Mouse (Mus musculus): ENCODE measurements at regions not wholly inside any gene's neighbourhood (a gene's known extent, or its start where the extent isn't known, plus 50 kb on each side); places are given as distances from the start of the nearest gene placed in this dataset.

DNA sequence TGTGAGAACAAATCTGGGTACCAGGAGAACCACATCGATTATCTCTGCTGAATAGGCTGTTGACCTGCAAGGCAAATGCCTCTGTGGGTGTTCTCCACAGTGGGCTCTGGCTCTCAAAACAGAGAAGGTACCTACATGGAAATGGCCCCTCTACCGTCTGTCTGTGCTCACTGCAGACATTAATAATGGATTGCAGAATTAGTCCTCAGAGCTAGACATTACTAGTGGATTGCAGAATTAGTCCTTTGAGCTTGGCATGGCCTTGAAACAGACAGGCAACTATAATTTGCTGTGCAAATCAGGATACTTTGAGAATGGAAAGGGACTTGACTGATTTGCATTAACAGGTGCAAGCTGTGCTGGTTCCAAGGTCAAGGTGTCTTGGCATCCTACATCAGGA, 77.3 kb upstream of the Gm26897 start:
- no peak for DNase-seq (ENCODE audit: low spot score in 2 of 2)

DNA sequence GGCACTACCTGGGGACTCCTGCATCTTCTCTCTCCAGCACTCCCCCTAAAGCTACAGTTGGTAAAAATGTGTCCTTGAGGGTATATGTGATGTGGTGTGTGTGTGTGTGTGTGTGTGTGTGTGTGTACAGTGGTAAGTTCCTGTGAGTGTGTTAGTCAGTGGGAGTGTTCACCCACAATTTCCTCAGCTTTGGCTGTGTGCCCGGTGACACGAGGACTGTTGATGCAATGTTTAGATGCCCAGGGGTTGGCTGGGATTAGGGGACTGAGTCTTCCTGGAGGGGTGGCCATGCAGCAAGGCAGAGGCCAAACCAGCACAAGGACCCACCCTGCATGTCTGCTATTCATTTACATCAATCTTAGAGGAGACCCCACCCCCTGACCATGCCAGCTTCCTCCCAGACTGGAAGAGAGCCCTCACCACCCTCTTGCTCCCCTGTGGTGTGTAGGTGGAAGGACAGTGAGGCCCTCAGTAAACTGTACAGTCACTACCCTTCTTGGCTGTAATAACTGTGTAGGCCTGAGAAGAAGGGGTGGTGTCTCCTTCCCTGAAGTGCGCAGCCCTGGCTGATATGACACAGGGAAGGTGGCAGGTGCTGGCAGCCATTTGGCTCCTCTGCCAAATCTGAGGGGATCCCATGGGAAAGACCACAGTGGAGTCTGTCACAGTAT, 75.8 kb upstream of the Gm26897 start:
- no peak for DNase-seq (ENCODE audit: low spot score in 2 of 2)

- DNase-seq (ENCODE audit: low spot score in 2 of 2), result no peak
These were observed 74.5 kb upstream of the Gm26897 start for GRCm38 (mm10) chr5:111659229-111659628.

GRCm38 (mm10) chr5:111660447-111660846, 73.3 kb upstream of the Gm26897 start:
- no peak for DNase-seq (ENCODE audit: low spot score in 2 of 2)

GRCm38 (mm10) chr5:111660968-111661367, 72.8 kb upstream of the Gm26897 start:
- DNase-seq (ENCODE audit: low spot score in 2 of 2), result no peak

- DNase-seq (ENCODE audit: low spot score in 2 of 2), result no peak
These were observed 71.8 kb upstream of the Gm26897 start for GRCm38 (mm10) chr5:111661971-111662370.

DNA sequence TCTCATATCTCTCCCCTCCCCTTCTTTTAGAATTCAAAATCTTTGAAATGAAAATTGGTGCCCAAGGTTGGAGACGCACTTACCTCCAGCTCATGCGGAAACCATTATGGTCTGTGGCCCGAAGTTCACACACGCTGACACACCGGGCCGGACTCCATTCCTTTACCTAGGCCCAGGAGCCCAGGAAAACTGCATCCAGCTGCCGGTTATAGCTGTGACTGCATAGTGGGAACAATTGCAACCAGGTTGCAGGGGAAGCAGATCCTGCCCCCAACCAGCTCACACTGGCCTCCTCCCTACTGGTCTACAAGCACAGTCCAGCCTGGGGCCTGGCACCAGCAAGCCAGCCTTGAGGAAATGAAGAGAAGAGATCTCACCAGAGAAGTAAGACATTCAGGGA, 69.9 kb upstream of the Gm26897 start:
- no peak for DNase-seq (ENCODE audit: low spot score in 2 of 2)

DNA sequence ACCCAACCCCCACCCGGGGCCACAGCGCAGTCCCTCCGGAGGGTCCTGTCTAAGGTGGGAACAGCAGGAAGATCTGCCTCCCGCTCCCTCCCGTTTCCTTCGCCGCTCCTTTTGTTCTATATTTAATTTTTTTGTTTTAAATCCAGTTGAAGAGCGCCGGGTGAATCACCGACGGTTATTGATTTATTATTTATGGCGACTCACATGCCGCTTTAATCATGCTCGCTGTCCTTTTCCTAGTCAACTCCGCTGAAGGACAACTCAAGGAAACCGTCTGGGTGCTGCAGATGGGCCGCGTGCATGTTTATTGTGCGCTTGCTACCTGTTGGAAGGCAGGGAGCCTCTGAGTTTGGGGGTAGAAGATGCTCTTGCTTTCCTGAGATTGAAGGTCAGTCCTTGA, 68.3 kb upstream of the Gm26897 start:
- DNase-seq (ENCODE audit: low spot score in 2 of 2), result no peak

DNA sequence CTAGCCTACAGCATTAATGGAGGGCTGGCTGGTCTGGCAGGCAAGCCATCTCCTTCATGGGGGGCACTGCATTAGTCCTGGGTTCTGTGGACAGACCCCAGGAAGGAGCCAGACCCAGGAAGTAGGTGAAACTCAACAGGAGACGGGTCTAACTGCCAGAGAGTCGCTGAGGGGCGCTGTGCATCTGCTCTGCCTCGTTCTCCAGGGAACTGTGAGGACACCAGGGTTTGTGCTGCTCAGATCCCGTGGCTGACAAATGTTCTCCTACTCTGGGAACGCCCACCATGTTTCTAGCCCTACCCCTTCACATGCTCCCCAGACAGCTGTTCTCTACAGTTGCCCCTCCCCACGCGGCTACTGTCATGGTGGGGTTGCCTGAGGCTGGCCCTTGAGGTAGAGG, 67.7 kb upstream of the Gm26897 start:
- no peak for DNase-seq (ENCODE audit: low spot score in 2 of 2)

GRCm38 (mm10) chr5:111667901-111668300, 65.8 kb upstream of the Gm26897 start:
- no peak for DNase-seq (ENCODE audit: low spot score in 2 of 2)

GRCm38 (mm10) chr5:111669139-111669538, 64.6 kb upstream of the Gm26897 start:
- no peak for DNase-seq (ENCODE audit: low spot score in 2 of 2)

GRCm38 (mm10) chr5:111671762-111672161, 62.0 kb upstream of the Gm26897 start:
- no peak for DNase-seq (ENCODE audit: low spot score in 2 of 2)

GRCm38 (mm10) chr5:111674976-111675672, 58.6 kb upstream of the Gm26897 start:
- DNase-seq (ENCODE audit: low spot score in 2 of 2), result no peak

DNA sequence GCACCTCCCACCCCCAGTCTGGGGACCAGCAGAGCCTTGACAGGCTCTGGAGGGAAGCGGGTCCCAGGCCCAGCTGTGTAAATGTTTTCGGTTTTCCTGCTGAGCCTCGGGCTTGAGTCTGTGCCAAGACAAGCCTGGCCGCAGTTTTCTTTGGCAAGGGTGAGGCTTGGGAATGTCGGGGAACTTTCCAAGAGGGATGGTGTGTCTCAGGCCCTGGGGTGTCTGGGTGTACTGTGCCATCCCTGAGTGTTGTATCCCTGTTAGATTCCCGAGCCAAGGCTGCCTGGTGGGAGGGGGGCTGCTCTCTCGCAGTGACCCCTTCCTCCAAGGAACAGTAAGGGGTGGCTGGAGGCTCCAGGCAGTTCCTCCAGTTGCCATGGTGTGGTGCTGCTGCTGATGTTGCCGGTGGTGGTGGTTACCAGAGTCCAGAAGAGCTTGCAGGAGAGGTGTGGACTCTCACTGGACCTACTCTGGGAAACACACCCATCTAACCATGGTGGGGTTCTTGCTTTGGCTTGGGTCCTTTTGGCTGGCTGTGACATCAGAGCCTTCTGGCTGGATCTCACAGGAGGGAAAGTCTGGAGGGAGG, 58.0 kb upstream of the Gm26897 start:
- DNase-seq (ENCODE audit: low spot score in 2 of 2), result no peak

- no peak for DNase-seq (ENCODE audit: low spot score in 2 of 2)
These were observed 55.8 kb upstream of the Gm26897 start for GRCm38 (mm10) chr5:111677847-111678311.

DNA sequence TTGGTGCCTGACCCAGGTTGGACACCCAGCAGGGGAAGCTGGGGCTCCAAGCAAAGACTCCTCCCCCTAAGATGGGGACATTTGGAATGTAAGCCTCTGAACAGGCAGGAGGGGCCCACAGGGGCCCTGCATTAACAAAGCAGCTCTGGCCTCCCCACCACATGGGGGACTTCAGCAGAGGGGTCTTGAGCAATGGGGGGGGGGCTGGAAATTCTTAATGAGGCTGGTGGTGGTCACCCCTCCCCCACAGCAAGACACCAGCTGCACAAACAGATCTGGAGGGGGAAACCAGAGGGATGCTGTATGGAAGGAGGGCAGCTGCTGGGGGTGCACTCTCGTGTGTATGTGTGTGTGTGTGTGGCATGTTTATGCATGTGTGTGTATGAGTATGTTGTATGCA, 55.2 kb upstream of the Gm26897 start:
- DNase-seq (ENCODE audit: low spot score in 2 of 2), result no peak

DNA sequence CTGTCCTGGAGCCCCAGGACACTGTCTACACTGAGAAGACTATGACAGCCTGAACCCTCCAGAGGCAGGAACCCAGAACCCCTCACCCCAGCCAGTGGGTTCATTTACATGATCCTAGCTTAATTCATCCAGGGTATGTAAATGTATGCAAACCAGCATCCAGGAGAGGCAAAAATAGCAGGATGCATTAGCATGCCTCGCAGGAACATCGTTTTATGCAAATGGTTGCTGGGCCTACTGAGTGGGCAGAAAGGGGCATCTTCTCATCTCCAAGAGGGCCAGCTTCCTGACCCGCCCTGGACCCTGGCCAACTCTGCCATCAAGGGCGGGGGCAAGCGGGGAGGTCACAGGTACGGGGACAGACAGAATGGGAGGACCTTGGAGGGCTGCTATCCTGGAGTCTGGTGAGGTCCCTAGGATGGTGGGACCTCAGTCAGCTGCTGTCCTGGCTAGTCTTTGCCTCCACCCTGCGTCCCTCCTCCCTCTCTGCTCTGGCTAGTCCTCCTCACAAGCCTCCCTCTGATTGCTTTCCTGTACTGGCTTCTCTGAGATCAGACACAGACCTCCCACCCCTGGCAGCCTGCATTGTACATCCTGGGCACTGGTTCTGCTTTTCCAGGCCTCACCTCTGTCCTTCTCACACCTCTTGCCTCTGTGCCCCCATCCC, 52.2 kb upstream of the Gm26897 start:
- DNase-seq (ENCODE audit: low spot score in 2 of 2), result no peak

DNA sequence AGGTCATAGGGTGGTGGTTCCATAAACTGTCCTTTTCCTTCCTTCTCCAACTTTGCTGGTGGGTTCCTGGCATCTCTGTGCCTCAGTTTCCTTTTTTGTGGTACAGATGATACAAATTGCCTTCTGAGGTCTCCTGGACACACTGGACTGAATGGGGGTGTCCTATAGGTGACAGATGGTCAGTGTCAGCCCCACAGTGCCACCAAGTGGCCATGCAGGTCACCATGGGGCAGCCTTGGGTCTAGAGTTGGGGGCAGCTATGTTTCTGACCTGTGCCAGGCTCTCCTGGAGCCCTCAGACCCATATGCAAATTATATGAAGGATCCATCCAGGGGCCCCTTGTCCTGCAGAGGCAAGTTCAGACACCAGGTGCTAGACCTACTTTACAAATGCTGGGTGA, 50.8 kb upstream of the Gm26897 start:
- peak in 1 of 2 experiments; percentile 18 for DNase-seq (ENCODE audit: low spot score in 2 of 2)

All from spleen, postnatal 14 days (tissue).